Mouse (Mus musculus) ES-E14 (cell line): Measurements from ENCODE around the gene Sgms1.

Experiments
- HCFC1 ChIP-seq: IDR thresholded peaks from 2 replicates; pipeline ENCODE4 v1.6.1; 2012; ENCODE audit warnings: low read length, inconsistent platforms, borderline replicate concordance; ENCODE audit not compliant: insufficient read depth
- MAFK ChIP-seq: IDR thresholded peaks from 2 replicates; pipeline ENCODE4 v1.6.1; 2014; ENCODE audit warnings: mild to moderate bottlenecking, low read depth, low read length, inconsistent platforms; ENCODE audit not compliant: insufficient read depth
- ZC3H11A ChIP-seq: IDR thresholded peaks from 2 replicates; pipeline ENCODE4 v1.6.1; 2012; ENCODE audit warnings: low read depth, mild to moderate bottlenecking, inconsistent platforms, low read length, borderline replicate concordance

- no peak for TF ChIP-seq HCFC1
- TF ChIP-seq ZC3H11A = no peak
- TF ChIP-seq MAFK = no peak
Measured at GRCm38 (mm10) chr19:32210099-32210449, 179.4 kb downstream of the Sgms1 start.
